Mouse (Mus musculus) lung, adult 2 months (tissue): Measurements from ENCODE around the gene Arpp21. TPM values are rescaled to one million over a fixed set of nuclear protein-coding genes. Genes with fewer than 3 reads are reported as not detected.

Experiments
- DNase-seq: peaks from one replicate; pipeline ENCODE4 v3.0.0; 2022
- H3K4me1 ChIP-seq: fragments of 200-500 bp; 2 replicates; pipeline ENCODE4 v1.6.1; 2011; ENCODE audit warnings: low read length; ENCODE audit not compliant: control insufficient read depth, insufficient read depth
- H3K4me3 ChIP-seq: fragments of 200-500 bp; replicated peaks from 2 replicates; pipeline ENCODE3; 2011; ENCODE audit warnings: low read depth, mild to moderate bottlenecking, control low read depth, low read length; ENCODE audit errors: extremely low read depth
- CTCF ChIP-seq: fragments of 200-500 bp; IDR thresholded peaks from 2 replicates; pipeline ENCODE4 v1.5.1; 2011; ENCODE audit warnings: mild to moderate bottlenecking, low read length, control low read depth; ENCODE audit not compliant: insufficient read depth
- POLR2A ChIP-seq: fragments of 200-500 bp; IDR thresholded peaks from 2 replicates; pipeline ENCODE4 v1.6.1; 2011; ENCODE audit warnings: low read depth, mild to moderate bottlenecking, control low read depth, low read length, borderline replicate concordance; ENCODE audit errors: extremely low read depth
- WGBS: fragments of 180-500 bp; shearing (Covaris S2); methylation state at CpG from one replicate; pipeline ENCODE4 v1.1.7; 2018; 5-methylcytosine and 5-hydroxymethylcytosine counted together
- polyA plus RNA-seq: library from polyadenylated mRNA; depleted of rRNA; stranded (reverse); fragments of >200 nt; gene quantifications from 2 replicates; pipeline ENCODE4 v1.2.3, GENCODE M21; 2012

Arpp21 gene
- polyA plus RNA-seq, 1 experiment, result 1.0 TPM

DNA sequence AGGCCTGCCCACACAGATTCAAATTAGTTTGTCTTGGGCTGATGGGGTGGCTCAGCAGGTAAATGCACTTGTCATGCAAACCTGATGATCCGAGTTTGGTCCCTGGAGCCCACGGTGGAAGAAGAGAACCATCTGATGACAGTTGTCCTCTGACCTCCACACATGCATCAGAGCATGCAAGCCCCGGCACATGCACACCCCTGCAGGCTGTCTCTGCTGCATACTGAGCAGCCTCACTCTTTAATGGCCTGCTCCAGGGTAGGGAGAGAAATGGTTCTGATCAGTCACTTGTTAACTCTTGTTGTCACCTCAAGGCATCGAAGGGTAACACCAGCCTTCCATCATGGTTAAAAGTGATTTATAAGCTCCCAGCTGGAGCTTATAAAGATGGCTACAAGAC is 157.3 kb downstream of the Arpp21 start:
- Histone ChIP-seq H3K4me1 (no peaks in the 10 kb centered on the region), H3K4me3 (no peak overlapping the region)
- TF ChIP-seq CTCF, result no peak
- TF ChIP-seq POLR2A, result no peak
- WGBS, result 71% methylated on average over 4 of the region's 4 CpGs
- DNase-seq, result no peak

DNA sequence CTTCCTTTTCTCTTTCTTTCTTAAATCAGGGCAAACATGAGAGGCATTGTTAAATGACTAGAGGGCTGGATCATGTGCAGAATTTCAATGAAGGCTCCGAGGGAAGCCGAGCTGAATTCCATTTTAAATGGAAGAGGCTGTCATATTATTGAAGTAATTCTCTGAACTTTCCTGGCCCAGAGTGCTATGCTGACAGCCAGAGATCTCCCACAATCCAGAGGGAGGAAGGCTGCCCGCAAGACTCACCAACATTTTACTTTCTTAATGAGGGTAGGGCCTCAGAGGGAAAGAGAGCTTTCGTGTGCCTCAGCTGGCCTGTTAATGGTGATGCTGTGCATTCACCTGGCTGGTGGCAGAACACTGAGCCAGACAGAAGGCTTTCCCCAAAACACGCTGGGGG is 160.5 kb downstream of the Arpp21 start:
- WGBS, result 78% methylated on average over 5 of the region's 5 CpGs
- no peak overlapping the region for H3K4me3 ChIP-seq
- DNase-seq, result no peak
- no peak for TF ChIP-seq CTCF
- no peak for TF ChIP-seq POLR2A
- no peaks in the 10 kb centered on the region for H3K4me1 ChIP-seq

DNA sequence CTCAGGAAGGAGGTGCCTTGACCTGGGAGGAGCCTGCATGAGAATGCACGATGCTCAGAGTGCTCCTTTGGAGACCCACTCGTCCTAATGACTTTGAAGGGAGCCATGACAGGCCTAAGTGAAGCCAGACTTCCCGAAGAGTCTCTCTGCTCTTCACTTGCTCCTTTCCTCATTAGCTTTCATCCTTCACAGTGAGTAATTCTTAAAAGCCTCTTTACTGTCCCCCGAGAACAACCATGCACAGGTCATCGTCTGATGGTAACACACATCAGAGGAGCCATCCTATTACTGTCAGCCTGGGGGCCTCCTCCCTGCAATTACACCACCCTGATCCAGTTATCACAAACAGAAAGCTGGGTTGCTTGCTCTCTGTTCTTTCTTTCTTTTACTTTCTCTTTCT is 160.9 kb downstream of the Arpp21 start:
- DNase-seq, result no peak
- no peaks in the 10 kb centered on the region for H3K4me1 ChIP-seq
- 62% methylated on average over 5 of the region's 5 CpGs for WGBS
- TF ChIP-seq CTCF (no peak), POLR2A (no peak)
- H3K4me3 ChIP-seq, result no peak overlapping the region

DNA sequence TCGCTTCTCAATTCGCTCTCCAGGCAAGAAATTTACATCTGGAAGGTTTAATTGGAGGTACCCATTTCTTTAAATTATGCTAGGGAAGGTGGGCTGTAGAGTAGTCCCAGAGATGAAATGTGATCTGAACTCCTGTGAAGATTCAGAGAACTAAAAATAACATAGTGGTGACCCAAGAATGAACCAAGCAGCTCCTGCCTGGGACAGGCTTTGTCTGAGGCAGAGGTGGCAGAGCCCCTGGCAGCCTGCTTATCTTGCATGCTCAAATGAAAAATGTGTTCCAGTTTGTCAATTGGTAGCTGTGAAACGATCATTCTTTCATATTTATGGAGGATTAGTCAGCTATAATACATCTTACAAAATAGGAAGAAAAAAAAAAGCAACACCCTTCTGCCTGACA is 164.4 kb downstream of the Arpp21 start:
- no peak for TF ChIP-seq CTCF
- H3K4me3 ChIP-seq, result no peak overlapping the region
- DNase-seq, result no peak
- H3K4me1 ChIP-seq, result no peaks in the 10 kb centered on the region
- 47% methylated on average over 3 of the region's 3 CpGs for WGBS

DNA sequence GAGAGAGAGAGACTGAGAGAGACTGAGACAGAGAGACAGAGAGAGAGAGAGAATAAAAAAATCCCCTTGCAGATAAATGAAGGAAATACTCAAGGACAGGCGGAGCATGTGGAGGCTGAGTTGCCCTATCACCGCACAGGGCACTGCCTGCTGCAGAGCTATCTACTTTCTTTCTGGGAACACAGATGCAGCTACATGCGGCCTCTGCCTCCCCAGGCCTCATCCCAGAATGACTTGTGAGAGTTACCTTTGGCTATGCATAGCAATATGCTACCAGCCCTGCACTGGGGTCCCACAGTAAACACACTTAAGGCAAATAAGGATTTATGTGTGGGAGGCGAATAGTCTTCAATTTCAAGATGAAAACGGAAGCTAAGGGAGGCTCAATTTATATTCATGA is 164.8 kb downstream of the Arpp21 start:
- H3K4me3 ChIP-seq, result no peak overlapping the region
- H3K4me1 ChIP-seq, result no peaks in the 10 kb centered on the region
- TF ChIP-seq CTCF, result no peak
- no peak for TF ChIP-seq POLR2A
- WGBS, result 43% methylated on average over 5 of the region's 5 CpGs
- DNase-seq, result no peak

DNA sequence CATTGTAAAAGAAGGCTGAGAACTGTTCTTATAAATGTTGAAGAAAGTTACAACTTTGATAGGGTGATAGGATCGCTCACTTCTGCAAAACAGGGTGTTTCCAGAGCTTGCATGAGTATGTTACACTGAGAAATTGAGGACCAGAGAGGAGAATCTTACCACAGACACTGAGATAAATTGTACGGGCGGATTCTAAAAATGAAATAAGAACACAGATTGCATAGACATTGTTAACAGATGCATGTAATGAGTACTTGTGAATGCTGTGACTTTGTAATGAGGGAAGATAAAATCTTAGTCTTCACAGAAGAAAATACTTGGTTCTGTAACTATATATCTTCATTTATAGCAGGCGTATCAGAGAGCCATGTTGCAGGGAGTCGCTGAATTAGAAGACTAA is 167.5 kb downstream of the Arpp21 start:
- Histone ChIP-seq H3K4me3 (no peak overlapping the region), H3K4me1 (no peaks in the 10 kb centered on the region)
- WGBS, result 86% methylated on average over 5 of the region's 5 CpGs
- no peak for TF ChIP-seq CTCF
- no peak for TF ChIP-seq POLR2A
- no peak for DNase-seq

DNA sequence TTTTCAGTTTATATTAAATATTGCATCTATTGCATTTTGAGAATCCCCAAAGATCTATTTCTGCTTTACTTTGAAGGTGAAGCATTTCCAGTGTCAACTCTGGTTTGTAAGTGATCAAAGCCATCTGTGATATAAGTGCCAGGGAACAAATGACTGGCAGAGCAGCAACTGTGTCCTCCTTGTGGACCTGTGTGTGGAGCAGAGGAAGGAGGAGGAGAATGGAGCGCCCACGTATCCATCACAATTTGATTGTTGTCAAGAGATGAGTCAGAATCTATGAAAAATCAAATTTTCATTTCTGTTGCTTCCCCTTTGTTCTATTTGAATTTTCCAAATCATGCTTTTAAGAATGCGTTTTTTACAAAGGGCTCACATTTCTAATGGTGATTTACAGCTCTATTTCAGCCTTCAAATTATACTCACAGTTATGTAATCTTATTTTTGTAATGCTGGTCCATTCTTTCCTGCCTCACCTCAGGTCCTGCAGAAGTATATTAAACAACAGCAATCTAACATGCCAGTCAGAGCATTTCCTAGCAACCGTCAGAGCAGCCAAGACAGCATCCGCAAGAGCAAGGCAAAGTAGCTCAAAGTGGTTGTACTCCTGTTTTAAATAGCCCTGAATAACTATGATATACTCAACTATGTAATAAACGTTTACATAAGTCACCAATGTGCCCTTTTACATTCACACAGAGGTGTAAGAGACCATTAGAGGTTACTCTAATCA is 174.9 kb downstream of the Arpp21 start:
- no peak for DNase-seq
- no peak for TF ChIP-seq POLR2A
- no peak for TF ChIP-seq CTCF
- no peaks in the 10 kb centered on the region for H3K4me1 ChIP-seq
- H3K4me3 ChIP-seq, result no peak overlapping the region
- WGBS, result 55% methylated on average over 6 of the region's 6 CpGs

DNA sequence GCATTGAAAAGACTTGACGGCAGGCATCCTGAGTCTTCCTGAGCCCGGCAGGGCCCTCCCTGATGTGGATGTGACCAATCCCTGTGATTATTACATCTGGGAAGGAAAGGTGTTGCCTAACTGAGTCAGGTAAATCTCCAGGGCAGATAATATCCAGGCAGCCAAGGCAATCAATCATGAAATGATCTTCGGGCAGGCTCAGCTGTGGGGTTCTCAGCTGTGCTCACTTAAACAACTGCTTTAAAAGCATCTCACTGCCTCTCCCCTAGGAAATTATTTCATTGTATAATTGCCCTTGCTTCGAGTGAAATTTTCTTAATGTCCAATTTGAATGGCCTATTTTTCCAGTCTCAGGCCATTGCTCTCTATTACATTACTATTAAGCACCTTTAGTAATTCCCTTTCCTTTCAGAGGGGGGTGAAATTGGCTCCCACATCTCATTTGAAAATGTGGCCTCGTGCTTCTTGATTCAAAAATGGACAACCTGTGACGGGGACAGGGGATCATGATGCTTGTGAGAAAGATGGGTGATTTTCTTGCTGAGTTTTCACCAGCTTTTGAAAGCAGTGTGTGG is 180.8 kb downstream of the Arpp21 start:
- no peak for DNase-seq
- whole genome bisulfite sequencing, result 69% methylated on average over 6 of the region's 6 CpGs
- H3K4me1 ChIP-seq, result no peaks in the 10 kb centered on the region
- TF ChIP-seq CTCF (no peak), POLR2A (no peak)
- no peak overlapping the region for H3K4me3 ChIP-seq

DNA sequence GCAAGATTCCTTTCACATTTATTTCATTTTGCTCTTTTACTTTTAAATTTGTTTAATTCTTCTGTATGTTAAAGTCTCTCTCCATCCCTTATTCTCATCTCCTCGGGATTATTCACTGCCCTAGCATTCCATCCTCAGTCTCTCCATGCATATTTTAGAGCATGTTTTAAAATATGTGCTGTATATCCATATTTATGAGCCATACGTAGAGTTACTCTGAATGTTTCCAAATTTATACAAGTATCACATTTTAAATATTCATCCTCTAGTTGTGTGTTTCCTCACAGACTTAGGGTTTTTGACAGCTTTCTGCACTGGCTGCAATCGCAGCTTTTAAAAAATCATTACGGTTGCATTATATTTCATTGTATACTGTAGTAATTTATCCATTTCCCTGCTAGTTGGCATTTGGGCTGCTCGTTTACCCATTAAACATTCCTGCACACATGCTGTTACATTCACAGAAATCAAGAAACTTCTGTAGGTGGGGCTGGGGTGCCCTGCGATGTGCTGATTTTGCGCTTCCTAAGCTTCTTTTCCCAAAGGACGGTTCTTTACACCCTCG is 187.8 kb downstream of the Arpp21 start:
- Histone ChIP-seq H3K4me1 (no peaks in the 10 kb centered on the region), H3K4me3 (no peak overlapping the region)
- no peak for DNase-seq
- TF ChIP-seq POLR2A, result no peak
- TF ChIP-seq CTCF, result no peak
- WGBS, result 83% methylated on average over 9 of the region's 9 CpGs

DNA sequence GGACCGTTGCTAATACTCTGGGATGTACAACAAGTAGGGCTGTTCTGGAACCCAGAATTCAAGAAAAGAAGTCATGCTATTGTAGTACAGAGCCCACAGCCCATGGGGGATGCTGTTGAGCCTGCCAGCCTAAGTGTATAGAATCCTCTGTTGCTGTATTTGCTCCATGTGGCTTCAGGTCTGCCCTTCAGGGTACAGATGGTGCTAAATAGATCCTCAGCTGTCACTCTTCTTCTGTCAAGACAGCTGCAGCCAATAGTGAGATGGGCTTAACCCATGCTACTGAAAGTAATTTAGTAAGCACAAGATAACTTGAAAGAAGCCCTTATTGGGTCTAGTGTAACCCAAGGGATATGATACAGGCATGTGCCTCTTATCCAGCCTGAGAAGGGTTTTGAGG is 195.2 kb downstream of the Arpp21 start:
- no peak overlapping the region for H3K4me3 ChIP-seq
- DNase-seq, result no peak
- no peaks in the 10 kb centered on the region for H3K4me1 ChIP-seq
- 61% methylated on average over 1 of the region's 1 CpGs for WGBS
- TF ChIP-seq CTCF (no peak), POLR2A (no peak)
